Mouse (Mus musculus): ENCODE results near the gene Asic3. TPM values are rescaled to one million over a fixed set of nuclear protein-coding genes. Genes with fewer than 3 reads are reported as not detected.

Gene Asic3
- total and polyA plus RNA-seq, 3 experiments, result 0.25 to 1.1 TPM; not detected in 1

GRCm38 (mm10) chr5:24426556-24427284 is 13.5 kb downstream of the Asic3 start:
- H3K36me3 ChIP-seq (replicated peaks in 1 of 2; ENCODE audit: control insufficient read depth in 1 of 2, insufficient read depth in 1 of 2, low read length in 1 of 2), result peaks cover 25 to 43% of the 10 kb centered on the region in 2 experiments
- no peaks in the 10 kb centered on the region for H3K27me3 ChIP-seq (replicated peaks)
- H3K27ac ChIP-seq (ENCODE audit: insufficient read depth, low read depth), result no peak overlapping the region
- H3K79me2 ChIP-seq (replicated peaks; ENCODE audit: control insufficient read depth, extremely low read depth, insufficient read depth, poor library complexity, severe bottlenecking), result peaks cover 10% of the 10 kb centered on the region; the same call in 1 of the 2 replicates
- in situ Hi-C loops (cut with MboI; ENCODE audit: low pct_ligation_motif_present, low pct_unique_long_range_greater_than_20kb, low sequenced_read_pairs), result no loop called here
- DNase-seq (ENCODE audit: extremely low read depth), result no peak
- no peak overlapping the region for H3K4me2 ChIP-seq (ENCODE audit: insufficient read depth, low read depth, poor library complexity, severe bottlenecking)
- no peak overlapping the region for H3K4me3 ChIP-seq (replicated peaks in 1 of 3; ENCODE audit: low read depth in 2 of 3, low read length in 2 of 3, poor library complexity in 1 of 3)
- no peaks in the 10 kb centered on the region for H3K9me3 ChIP-seq (replicated peaks; ENCODE audit: low read length)
- TF ChIP-seq TCF12 (IDR thresholded peaks at IDR 0.05; ENCODE audit: low read depth, low read length), result no peak
- no peak for TF ChIP-seq CHD1 (IDR thresholded peaks at IDR 0.05; ENCODE audit: low read depth, low read length)
- no peak for TF ChIP-seq UBTF (IDR thresholded peaks at IDR 0.05; ENCODE audit: low read depth, low read length)
- no peak for TF ChIP-seq JUN (IDR thresholded peaks at IDR 0.05; ENCODE audit: insufficient read depth, low read depth, low read length)
- TF ChIP-seq ZMIZ1 (IDR thresholded peaks at IDR 0.05; ENCODE audit: low read depth, low read length), result no peak
- TF ChIP-seq ZKSCAN1 (IDR thresholded peaks at IDR 0.05; ENCODE audit: borderline replicate concordance, low read depth, low read length), result no peak
- TF ChIP-seq MAFK (IDR thresholded peaks at IDR 0.05; ENCODE audit: insufficient replicate concordance, low read length), result no peak
- TF ChIP-seq RCOR1 (conservative IDR thresholded peaks at IDR 0.05; ENCODE audit: low read depth, low read length), result no peak
- dilution Hi-C loops (cut with MboI; ENCODE audit: extremely low pct_ligation_motif_present, extremely low pct_unique_long_range_greater_than_20kb, low sequenced_read_pairs), result no loop called here
- H3K4me1 ChIP-seq (ENCODE audit: control insufficient read depth in 1 of 2, insufficient read depth in 2 of 2), result peaks cover 16 to 39% of the 10 kb centered on the region in 2 experiments
- no peak overlapping the region for H3K9ac ChIP-seq (ENCODE audit: insufficient read depth, low read depth)

- peaks cover 30 to 46% of the 10 kb centered on the region in 2 experiments for H3K36me3 ChIP-seq (replicated peaks in 1 of 2; ENCODE audit: control insufficient read depth in 1 of 2, insufficient read depth in 1 of 2, low read length in 1 of 2)
- peaks cover 10% of the 10 kb centered on the region; the same call in 1 of the 2 replicates for H3K79me2 ChIP-seq (replicated peaks; ENCODE audit: control insufficient read depth, extremely low read depth, insufficient read depth, poor library complexity, severe bottlenecking)
- peaks cover 16 to 34% of the 10 kb centered on the region in 2 experiments for H3K4me1 ChIP-seq (ENCODE audit: control insufficient read depth in 1 of 2, insufficient read depth in 2 of 2)
- H3K27me3 ChIP-seq (replicated peaks), result no peaks in the 10 kb centered on the region
- H3K27ac ChIP-seq (ENCODE audit: insufficient read depth, low read depth), result no peak overlapping the region
- dilution Hi-C loops (cut with MboI; ENCODE audit: extremely low pct_ligation_motif_present, extremely low pct_unique_long_range_greater_than_20kb, low sequenced_read_pairs) (no loop called here), in situ Hi-C loops (cut with MboI; ENCODE audit: low pct_ligation_motif_present, low pct_unique_long_range_greater_than_20kb, low sequenced_read_pairs) (no loop called here)
- no peak for TF ChIP-seq CHD2 (IDR thresholded peaks at IDR 0.05; ENCODE audit: low read length)
- TF ChIP-seq HCFC1 (IDR thresholded peaks at IDR 0.05; ENCODE audit: low read depth, low read length), result no peak
- TF ChIP-seq ZC3H11A (IDR thresholded peaks at IDR 0.05; ENCODE audit: low read depth, low read length), result no peak
- no peak for TF ChIP-seq IRF4 (IDR thresholded peaks at IDR 0.05; ENCODE audit: low read depth, low read length)
- no peak for TF ChIP-seq EP300 (IDR thresholded peaks at IDR 0.05; ENCODE audit: low read length)
- no peak for TF ChIP-seq ZKSCAN1 (IDR thresholded peaks at IDR 0.05; ENCODE audit: borderline replicate concordance, low read depth, low read length)
- TF ChIP-seq GABPA (IDR thresholded peaks at IDR 0.05; ENCODE audit: insufficient replicate concordance, low read depth, low read length), result no peak
- TF ChIP-seq JUN (IDR thresholded peaks at IDR 0.05; ENCODE audit: insufficient read depth, low read depth, low read length), result no peak
- no peak for TF ChIP-seq CHD1 (IDR thresholded peaks at IDR 0.05; ENCODE audit: low read depth, low read length)
- TF ChIP-seq UBTF (IDR thresholded peaks at IDR 0.05; ENCODE audit: low read depth, low read length), result no peak
- TF ChIP-seq RCOR1 (conservative IDR thresholded peaks at IDR 0.05; ENCODE audit: low read depth, low read length), result no peak
- no peak for TF ChIP-seq TCF12 (IDR thresholded peaks at IDR 0.05; ENCODE audit: low read depth, low read length)
- H3K4me2 ChIP-seq (ENCODE audit: insufficient read depth, low read depth, poor library complexity, severe bottlenecking), result no peak overlapping the region
- H3K9ac ChIP-seq (ENCODE audit: insufficient read depth, low read depth), result no peak overlapping the region
- H3K9me3 ChIP-seq (replicated peaks; ENCODE audit: low read length), result no peaks in the 10 kb centered on the region
- no peak overlapping the region for H3K4me3 ChIP-seq (replicated peaks in 1 of 3; ENCODE audit: low read depth in 2 of 3, low read length in 2 of 3, poor library complexity in 1 of 3)
- DNase-seq (ENCODE audit: extremely low read depth), result no peak
Observed at GRCm38 (mm10) chr5:24427285-24427633, 14.1 kb downstream of the Asic3 start.

Measured in CH12.LX (cell line).